Mouse (Mus musculus): Measurements from ENCODE around the gene Tmem115.
A peak's percentile ranks its signal among the peaks of the same experiment; 100 is the strongest.

Gene Tmem115

GRCm38 (mm10) chr9:107533791-107534407 is at the start of gene Tmem115:
TSS of gene Tmem115 (plus strand) at chr9:107533945.
- DNase-seq, result peak; percentile 90

GRCm38 (mm10) chr9:107484302-107484701 is 49.4 kb upstream of the Tmem115 start:
- DNase-seq, result no peak

- DNase-seq, result no peak
These were observed 49.0 kb upstream of the Tmem115 start for GRCm38 (mm10) chr9:107484766-107485165.

- DNase-seq, result no peak
These were observed 47.7 kb upstream of the Tmem115 start for GRCm38 (mm10) chr9:107486086-107486485.

- DNase-seq, result peak; percentile 22
These were observed 47.1 kb upstream of the Tmem115 start for GRCm38 (mm10) chr9:107486507-107487225.

- DNase-seq, result no peak
These were observed 43.6 kb upstream of the Tmem115 start for GRCm38 (mm10) chr9:107490146-107490545.

- no peak for DNase-seq
These were observed 43.1 kb upstream of the Tmem115 start for GRCm38 (mm10) chr9:107490625-107491024.

GRCm38 (mm10) chr9:107493511-107493910 is 40.2 kb upstream of the Tmem115 start:
- DNase-seq, result no peak

GRCm38 (mm10) chr9:107494238-107494637 is 39.5 kb upstream of the Tmem115 start:
- no peak for DNase-seq

- no peak for DNase-seq
These were observed 37.4 kb upstream of the Tmem115 start for GRCm38 (mm10) chr9:107496359-107496758.

- DNase-seq, result no peak
These were observed 32.9 kb upstream of the Tmem115 start for GRCm38 (mm10) chr9:107500708-107501286.

GRCm38 (mm10) chr9:107502131-107502846 is 31.5 kb upstream of the Tmem115 start:
- DNase-seq, result no peak

GRCm38 (mm10) chr9:107504662-107505537 is 28.8 kb upstream of the Tmem115 start:
- no peak for DNase-seq

GRCm38 (mm10) chr9:107508266-107508665 is 25.5 kb upstream of the Tmem115 start:
- no peak for DNase-seq

GRCm38 (mm10) chr9:107510384-107511100 is 23.2 kb upstream of the Tmem115 start:
- DNase-seq, result no peak

- DNase-seq, result no peak
These were observed 22.3 kb upstream of the Tmem115 start for GRCm38 (mm10) chr9:107511436-107511835.

GRCm38 (mm10) chr9:107512326-107512725 is 21.4 kb upstream of the Tmem115 start:
- DNase-seq, result no peak

- DNase-seq, result peak; percentile 88
These were observed 19.3 kb upstream of the Tmem115 start for GRCm38 (mm10) chr9:107514303-107514955.

GRCm38 (mm10) chr9:107520331-107520730 is 13.4 kb upstream of the Tmem115 start:
- no peak for DNase-seq

- DNase-seq, result no peak
These were observed 12.6 kb upstream of the Tmem115 start for GRCm38 (mm10) chr9:107521190-107521589.

GRCm38 (mm10) chr9:107521711-107522399 is 11.9 kb upstream of the Tmem115 start:
- no peak for DNase-seq

All from lung, postnatal 14 days (tissue).